Mouse (Mus musculus): Measurements from ENCODE around the gene Selenow. TPM values are rescaled to one million over a fixed set of nuclear protein-coding genes. Genes with fewer than 3 reads are reported as not detected.

Gene Selenow
- total RNA-seq (2014; fragmentation: Nextera tagmentation) (280 and 304 TPM in 2 replicates), total RNA-seq (2017) (47.7 and 76.3 TPM in 2 replicates)

- peak; percentile 93 for ATAC-seq (replicated peaks; ENCODE audit: low FRiP score, low TSS enrichment, poor library complexity, severe bottlenecking)
These were observed at the start of gene Selenow for GRCm38 (mm10) chr7:15922220-15922773. Gene Selenow (minus strand): TSS chr7:15922402.

- no peak for ATAC-seq (replicated peaks; ENCODE audit: low FRiP score, low TSS enrichment, poor library complexity, severe bottlenecking)
These were observed 47.5 kb upstream of the Selenow start for GRCm38 (mm10) chr7:15969674-15970073.

- ATAC-seq (replicated peaks; ENCODE audit: low FRiP score, low TSS enrichment, poor library complexity, severe bottlenecking): no peak
These were observed 46.1 kb upstream of the Selenow start for GRCm38 (mm10) chr7:15968322-15968721.

DNA sequence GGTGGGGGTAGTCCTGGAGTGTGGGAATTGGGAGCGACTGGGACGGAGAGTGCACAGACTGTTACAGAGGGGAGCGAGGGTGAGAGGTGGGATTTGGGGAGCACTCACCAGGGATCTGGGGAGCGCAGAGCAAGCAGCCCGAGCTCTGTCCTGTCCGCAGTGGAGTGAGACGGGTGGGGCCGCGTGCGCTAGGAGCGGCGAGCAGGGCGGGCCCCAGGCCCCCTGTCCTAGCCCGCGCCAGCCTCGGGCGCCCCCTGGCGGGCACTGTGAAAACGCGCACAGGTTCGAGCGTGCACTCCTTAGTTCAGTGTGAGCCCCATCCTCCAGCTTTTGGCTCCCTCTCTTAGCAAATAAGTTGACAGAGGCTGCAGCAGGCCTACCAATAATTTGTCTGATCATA is 45.1 kb upstream of the Selenow start, which contains the start of gene Ehd2:
Ehd2 (minus strand) TSS at position 256 of the 400 bp plus-strand sequence.
- ATAC-seq (replicated peaks; ENCODE audit: low FRiP score, low TSS enrichment, poor library complexity, severe bottlenecking): peak; percentile 79

GRCm38 (mm10) chr7:15966489-15966888 is 44.3 kb upstream of the Selenow start:
- no peak for ATAC-seq (replicated peaks; ENCODE audit: low FRiP score, low TSS enrichment, poor library complexity, severe bottlenecking)

- ATAC-seq (replicated peaks; ENCODE audit: low FRiP score, low TSS enrichment, poor library complexity, severe bottlenecking): no peak
These were observed 41.8 kb upstream of the Selenow start for GRCm38 (mm10) chr7:15963798-15964652.

- ATAC-seq (replicated peaks; ENCODE audit: low FRiP score, low TSS enrichment, poor library complexity, severe bottlenecking): peak; percentile 58
These were observed 40.4 kb upstream of the Selenow start for GRCm38 (mm10) chr7:15962311-15963288.

GRCm38 (mm10) chr7:15961798-15962197 is 39.6 kb upstream of the Selenow start:
- no peak for ATAC-seq (replicated peaks; ENCODE audit: low FRiP score, low TSS enrichment, poor library complexity, severe bottlenecking)

DNA sequence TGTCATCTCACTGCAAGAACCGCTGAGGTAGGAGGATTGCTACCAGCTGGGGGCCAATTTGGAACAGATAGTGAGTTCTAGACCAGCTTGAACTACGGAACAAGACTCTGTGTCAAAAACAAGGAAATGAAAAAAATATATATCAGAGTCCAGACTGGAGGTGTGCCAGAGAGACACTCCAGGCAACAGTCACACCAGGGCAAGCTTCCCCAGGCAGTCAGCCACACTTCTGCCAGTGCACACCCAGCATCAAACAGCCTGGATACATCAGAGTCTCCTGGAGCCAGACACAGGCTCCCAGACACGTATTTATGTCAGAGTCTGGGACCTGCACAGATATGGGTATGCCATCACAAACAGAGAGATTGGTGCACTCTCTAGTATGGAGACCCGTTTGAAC is 39.0 kb upstream of the Selenow start:
- no peak for ATAC-seq (replicated peaks; ENCODE audit: low FRiP score, low TSS enrichment, poor library complexity, severe bottlenecking)

DNA sequence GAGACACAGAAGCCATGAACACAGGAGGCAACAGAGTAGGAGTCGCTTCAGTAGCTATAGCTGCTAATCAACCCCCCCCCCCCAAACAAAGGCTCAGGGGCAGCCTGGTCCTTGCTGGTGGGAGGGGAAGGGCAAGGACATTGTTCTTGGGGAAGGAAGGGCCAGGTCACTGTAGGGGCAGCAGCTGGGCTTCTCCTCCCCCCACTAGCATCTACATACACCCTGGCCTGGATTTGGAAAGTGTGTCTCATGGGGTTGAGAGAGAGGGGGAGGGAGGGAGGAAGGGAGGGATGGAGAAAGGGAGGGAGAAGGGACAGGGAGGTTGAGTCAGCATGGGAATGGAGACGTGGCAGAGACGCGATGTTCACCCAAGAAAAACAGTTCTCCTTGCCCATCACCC is 38.5 kb upstream of the Selenow start:
- no peak for ATAC-seq (replicated peaks; ENCODE audit: low FRiP score, low TSS enrichment, poor library complexity, severe bottlenecking)

- ATAC-seq (replicated peaks; ENCODE audit: low FRiP score, low TSS enrichment, poor library complexity, severe bottlenecking): no peak
These were observed 33.9 kb upstream of the Selenow start for GRCm38 (mm10) chr7:15956143-15956542.

- no peak for ATAC-seq (replicated peaks; ENCODE audit: low FRiP score, low TSS enrichment, poor library complexity, severe bottlenecking)
These were observed 33.3 kb upstream of the Selenow start for GRCm38 (mm10) chr7:15955509-15955908.

DNA sequence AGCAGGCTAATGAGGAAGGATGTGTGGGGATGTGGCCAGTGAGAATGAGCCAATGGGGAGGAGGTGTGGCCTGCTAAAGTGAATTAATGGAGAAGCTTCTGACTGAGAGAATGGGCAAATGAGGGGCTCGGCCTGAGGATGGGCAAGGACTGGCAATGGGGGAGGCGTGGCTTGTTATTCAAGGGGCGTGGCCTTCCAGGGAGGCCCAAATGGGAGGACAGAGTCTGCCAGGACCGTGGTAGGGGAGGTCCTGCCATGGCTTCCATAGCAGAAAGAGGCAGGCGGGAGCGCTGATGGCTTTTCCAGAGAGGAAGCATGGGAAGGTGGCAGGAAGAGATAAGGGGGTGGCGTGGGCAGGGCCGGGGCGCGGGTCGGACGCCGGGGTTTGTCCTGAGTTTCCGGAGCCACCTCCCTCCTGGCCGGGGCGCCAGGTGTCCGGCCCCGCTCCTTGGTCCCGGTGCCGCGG is 32.8 kb upstream of the Selenow start:
- peak; percentile 41 for ATAC-seq (replicated peaks; ENCODE audit: low FRiP score, low TSS enrichment, poor library complexity, severe bottlenecking)

DNA sequence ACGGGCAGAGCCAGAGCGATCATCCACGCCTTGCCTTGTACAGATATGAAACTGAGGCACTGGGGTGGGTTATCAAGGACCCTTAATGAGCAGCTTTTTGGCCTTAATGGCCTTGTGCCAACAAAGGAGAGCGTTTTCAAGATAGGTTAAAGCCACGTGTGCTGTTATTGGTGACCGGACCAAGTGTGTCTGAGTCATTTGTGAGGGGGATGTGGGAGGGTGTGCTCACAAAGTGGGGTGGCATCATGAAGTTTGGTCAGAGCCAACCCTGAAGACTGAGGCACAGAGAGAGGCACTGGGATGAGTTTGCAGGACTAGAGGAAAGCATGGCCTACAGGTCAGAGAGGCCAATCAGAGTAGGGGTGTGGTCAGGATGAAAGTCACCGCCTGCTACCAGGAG is 32.2 kb upstream of the Selenow start:
- ATAC-seq (replicated peaks; ENCODE audit: low FRiP score, low TSS enrichment, poor library complexity, severe bottlenecking): peak; percentile 37

DNA sequence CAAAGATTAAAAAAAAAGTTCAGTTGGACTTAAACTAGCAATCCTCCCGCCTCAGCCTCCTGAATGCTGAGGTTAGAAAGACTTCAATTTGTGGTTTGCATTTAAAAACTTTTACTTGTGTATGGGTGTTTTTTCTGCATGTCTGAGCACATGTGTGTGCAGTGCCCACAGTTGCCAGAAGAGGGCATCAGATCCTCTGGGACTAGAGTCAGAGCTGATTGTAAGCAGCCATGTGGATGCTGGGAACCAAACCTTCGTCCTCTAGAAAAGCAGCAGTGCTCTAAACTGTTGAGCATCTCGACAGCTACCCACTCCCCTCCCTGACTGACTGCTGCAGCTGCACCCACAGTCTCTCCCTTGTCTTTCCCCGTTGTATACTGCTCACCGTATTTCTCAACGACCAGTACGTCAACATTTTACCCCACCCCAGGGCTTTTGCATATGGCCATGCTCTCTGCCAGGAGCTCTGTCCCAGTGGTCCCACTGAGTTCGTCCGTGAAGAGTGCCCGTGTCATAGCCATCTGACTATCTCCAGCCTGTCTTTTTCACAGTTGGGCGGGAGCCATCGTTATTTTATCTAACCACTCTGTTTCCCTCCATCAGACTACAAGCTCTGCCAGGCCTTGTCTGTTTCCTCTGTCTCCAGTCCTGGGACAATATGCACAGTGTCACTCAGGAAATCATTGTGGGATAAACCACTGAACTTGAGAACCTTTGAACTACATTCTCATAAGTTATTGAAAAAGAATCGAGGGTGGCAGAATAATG is 31.3 kb upstream of the Selenow start:
- ATAC-seq (replicated peaks; ENCODE audit: low FRiP score, low TSS enrichment, poor library complexity, severe bottlenecking): peak; percentile 32

DNA sequence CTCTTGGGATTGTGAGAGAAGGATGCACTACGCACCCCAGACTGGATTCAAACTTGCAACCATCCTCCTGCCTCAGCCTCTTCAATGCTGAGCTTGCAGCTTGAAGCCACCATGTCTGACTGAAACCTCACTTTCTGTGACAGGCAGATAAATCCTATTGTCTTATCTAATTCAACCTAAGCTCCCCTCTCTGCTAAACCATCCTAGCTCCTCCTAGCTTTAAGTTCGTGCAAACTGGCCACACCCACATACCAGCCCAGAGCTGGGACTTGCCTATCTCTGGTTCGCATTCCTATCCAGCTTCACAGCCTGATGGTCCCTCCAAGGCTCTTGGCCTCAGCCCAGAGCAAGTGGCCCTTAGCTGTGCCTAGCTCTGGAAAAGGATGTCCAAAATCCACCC is 30.2 kb upstream of the Selenow start:
- peak; percentile 71 for ATAC-seq (replicated peaks; ENCODE audit: low FRiP score, low TSS enrichment, poor library complexity, severe bottlenecking)

DNA sequence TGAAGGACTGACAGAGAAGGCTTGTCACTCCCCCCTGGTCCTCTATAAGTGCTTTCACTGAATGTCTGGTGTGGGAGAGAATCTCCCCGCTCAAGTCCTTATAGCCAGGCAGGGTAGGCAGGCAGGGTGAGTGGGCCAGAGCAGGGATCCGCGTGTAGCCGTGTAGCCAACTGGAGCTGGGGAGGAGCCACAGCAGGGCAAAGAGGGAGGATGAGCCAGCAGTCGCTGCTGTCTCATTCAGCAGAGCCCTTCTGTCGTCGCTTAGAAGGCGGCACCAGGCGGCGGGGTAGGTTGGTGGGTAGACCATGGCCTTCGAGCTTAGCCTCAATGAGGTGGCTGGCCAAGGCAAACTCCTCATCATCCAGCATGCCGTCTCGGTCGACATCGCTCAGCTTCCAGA is 27.8 kb upstream of the Selenow start:
- no peak for ATAC-seq (replicated peaks; ENCODE audit: low FRiP score, low TSS enrichment, poor library complexity, severe bottlenecking)

DNA sequence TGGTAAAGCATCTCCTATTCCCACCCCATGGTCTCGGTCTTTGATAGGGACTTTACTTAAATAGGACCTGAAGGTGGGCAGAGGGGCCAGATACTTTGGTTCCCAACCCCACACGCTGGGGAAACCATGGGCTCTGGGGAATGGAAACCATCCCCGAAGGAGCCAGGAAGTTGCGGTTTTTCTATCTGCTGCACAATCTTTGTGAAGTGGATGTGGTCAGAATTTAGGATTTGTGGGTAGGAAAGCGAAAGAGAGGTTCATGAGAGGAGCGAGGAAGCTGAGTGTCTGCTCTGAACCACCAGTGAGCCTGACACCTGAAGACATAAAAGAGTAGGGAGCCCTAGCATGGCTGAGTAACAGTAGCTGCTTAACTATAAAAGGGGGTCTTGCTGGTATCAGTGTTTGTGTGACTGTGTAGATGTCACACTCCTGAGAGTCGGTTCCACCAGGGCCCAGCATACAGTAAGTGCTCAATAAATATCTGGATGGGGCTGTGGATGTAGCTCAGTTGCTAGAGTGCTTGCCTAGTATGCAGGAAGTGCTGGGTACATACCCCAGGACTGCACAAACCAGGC is 27.1 kb upstream of the Selenow start:
- no peak for ATAC-seq (replicated peaks; ENCODE audit: low FRiP score, low TSS enrichment, poor library complexity, severe bottlenecking)

Measured in megakaryocyte-erythroid progenitor cell, adult 5-6 weeks (primary cell).